Mouse (Mus musculus) midbrain, postnatal 0 days (tissue): ENCODE results near the gene Hdac5. TPM values are rescaled to one million over a fixed set of nuclear protein-coding genes. Genes with fewer than 3 reads are reported as not detected.

Source experiments
- ATAC-seq: fragments of 200-750 bp; cut with Nextera tagmentation; 2 replicates; pipeline ENCODE4 v1.8.0; 2017; ENCODE audit warnings: moderate number of reproducible peaks, mild to moderate bottlenecking, moderate TSS enrichment, moderate library complexity; ENCODE audit not compliant: low FRiP score
- DNase-seq: peaks from one replicate; pipeline ENCODE4 v3.0.0-alpha.2; 2015; ENCODE audit warnings: low spot score
- H3K27ac ChIP-seq: fragments of 300-500 bp; sonication (generic); 2 replicates; pipeline ENCODE4 v1.5.1; 2014; ENCODE audit warnings: low read depth, mild to moderate bottlenecking, low read length, mixed read lengths
- H3K27me3 ChIP-seq: fragments of 300-500 bp; sonication (generic); 2 replicates; pipeline ENCODE4 v1.6.1; 2014; ENCODE audit warnings: low read length, control low read depth, mixed read lengths; ENCODE audit not compliant: insufficient read depth
- H3K36me3 ChIP-seq: fragments of 300-500 bp; sonication (generic); 2 replicates; pipeline ENCODE4 v1.6.1; 2014; ENCODE audit warnings: low read length, control low read depth, mixed read lengths; ENCODE audit not compliant: insufficient read depth
- H3K4me1 ChIP-seq: fragments of 300-500 bp; sonication (generic); 2 replicates; pipeline ENCODE4 v1.6.1; 2014; ENCODE audit warnings: mild to moderate bottlenecking, control low read depth, antibody characterized with exemption, low read length, mixed read lengths; ENCODE audit not compliant: insufficient read depth
- H3K4me2 ChIP-seq: fragments of 300-500 bp; sonication (generic); 2 replicates; pipeline ENCODE4 v1.6.1; 2014; ENCODE audit warnings: low read depth, mild to moderate bottlenecking, low read length, mixed read lengths; ENCODE audit not compliant: poor library complexity, severe bottlenecking
- H3K4me3 ChIP-seq: fragments of 300-500 bp; sonication (generic); 2 replicates; pipeline ENCODE4 v1.5.1; 2014; ENCODE audit warnings: low read depth, mild to moderate bottlenecking, low read length, moderate library complexity
- H3K9ac ChIP-seq: fragments of 300-500 bp; sonication (generic); replicated peaks from 2 replicates; pipeline ENCODE4 v1.6.1; 2014; ENCODE audit warnings: mild to moderate bottlenecking, low read length, moderate library complexity, mixed read lengths; ENCODE audit not compliant: poor library complexity, severe bottlenecking
- H3K9me3 ChIP-seq: fragments of 300-500 bp; sonication (generic); 2 replicates; pipeline ENCODE4 v1.6.1; 2016; ENCODE audit warnings: low read length, control low read depth
- CTCF ChIP-seq: IDR thresholded peaks from 2 replicates; pipeline ENCODE4 v1.5.1; 2016; ENCODE audit warnings: antibody characterized with exemption, mild to moderate bottlenecking
- WGBS: fragments of 180-500 bp; shearing (Covaris S2); extraction: QIAGEN DNeasy Blood & Tissue Kit; methylation state at CpG from one replicate; pipeline ENCODE4 v1.1.7; 2014; 5-methylcytosine and 5-hydroxymethylcytosine counted together
- polyA plus RNA-seq: library from polyadenylated mRNA; unstranded; fragments of >200 nt; fragmentation: Nextera tagmentation; extraction: Ambion mirVana; gene quantifications from 2 replicates; pipeline ENCODE4 v1.2.1, GENCODE M21; 2015
- total RNA-seq: library from RNA; depleted of rRNA; stranded (reverse); fragments of >200 nt; gene quantifications from 2 replicates; pipeline ENCODE4 v1.2.3, GENCODE M21; 2014

Gene Hdac5
- total and polyA plus RNA-seq, 2 experiments from 2014 or later = 65.9 to 183 TPM

DNA sequence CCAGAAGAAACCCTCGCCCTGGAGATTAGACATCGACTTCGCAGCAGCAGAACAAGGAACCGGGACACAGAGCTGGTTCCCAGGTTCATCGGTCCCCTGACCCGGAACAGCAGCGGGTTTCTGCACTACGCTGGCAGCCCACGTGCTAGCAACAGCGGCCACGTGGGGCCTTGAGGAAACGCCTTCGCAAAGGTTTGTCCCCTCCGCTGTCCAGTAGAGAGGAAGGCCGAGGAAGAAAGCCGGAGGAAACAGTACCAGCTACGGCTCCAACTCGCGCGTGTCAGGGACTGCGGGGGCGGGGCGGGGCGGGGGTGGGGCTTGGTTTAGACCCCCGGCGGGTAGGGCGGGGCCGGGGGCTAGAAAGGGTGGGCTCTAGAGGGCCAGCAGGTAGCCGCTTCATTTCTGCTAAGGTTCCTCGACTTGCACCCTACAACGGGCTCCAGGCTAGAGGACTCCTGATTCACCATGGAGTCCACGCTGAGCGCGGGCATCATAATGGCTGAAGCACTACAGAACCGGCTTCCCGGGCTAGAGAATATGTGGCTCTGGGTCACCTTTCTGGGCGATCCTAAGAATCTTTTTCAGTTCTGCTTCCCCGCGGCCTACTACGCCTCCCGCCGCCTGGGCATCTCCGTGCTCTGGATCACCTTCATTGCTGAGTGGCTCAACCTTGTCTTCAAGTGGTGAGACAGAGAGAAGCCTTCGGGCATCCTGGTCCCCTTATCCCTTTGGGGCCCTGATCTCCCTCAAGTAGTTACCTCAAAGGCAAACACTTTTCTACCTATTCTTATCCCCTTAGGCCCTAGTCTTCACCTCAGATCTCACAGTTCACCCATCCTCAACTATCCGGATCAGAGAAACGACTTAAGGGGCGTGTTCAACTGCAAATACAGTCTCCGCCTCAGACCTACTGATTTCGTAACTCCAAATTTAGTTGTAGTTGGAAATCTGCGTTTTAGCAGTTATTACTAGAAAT lies 40.2 kb downstream of the Hdac5 start, which contains the start of gene G6pc3:
G6pc3 (plus strand) TSS at position 160 of the 976 bp plus-strand sequence.
- Histone ChIP-seq H3K36me3 (peaks cover 5% of the 10 kb centered on the region; the same call in 1 of the 2 replicates), H3K4me2 (peak within 1 kb of the TSS; percentile 81), H3K27ac (peak within 1 kb of the TSS; percentile 73), H3K4me3 (peak within 1 kb of the TSS; percentile 55), H3K9me3 (no peaks in the 10 kb centered on the region), H3K4me1 (peaks cover 13% of the 10 kb centered on the region), H3K27me3 (no peaks in the 10 kb centered on the region), H3K9ac (peak within 1 kb of the TSS; percentile 75)
- peak; percentile 89 for ATAC-seq
- DNase-seq = peak; percentile 96
- no peak for TF ChIP-seq CTCF
- WGBS = 2% methylated on average over 50 of the region's 50 CpGs

GRCm38 (mm10) chr11:102188980-102189379 lies 41.0 kb downstream of the Hdac5 start:
- Histone ChIP-seq H3K9me3 (no peaks in the 10 kb centered on the region), H3K27me3 (no peaks in the 10 kb centered on the region), H3K4me3 (peak overlapping the region; percentile 55), H3K4me2 (peak overlapping the region; percentile 81), H3K27ac (peak overlapping the region; percentile 73), H3K4me1 (peaks cover 13% of the 10 kb centered on the region), H3K36me3 (peaks cover 5% of the 10 kb centered on the region; the same call in 1 of the 2 replicates), H3K9ac (0 out of 2 replicates have a peak overlapping the region, but pooled peaks have one; percentile 20)
- ATAC-seq (no peak), DNase-seq (no peak)
- no peak for TF ChIP-seq CTCF
- WGBS = 65% methylated on average over 6 of the region's 6 CpGs

- Histone ChIP-seq H3K4me2 (no peak overlapping the region), H3K4me1 (peaks cover 16% of the 10 kb centered on the region), H3K4me3 (no peak overlapping the region), H3K27me3 (no peaks in the 10 kb centered on the region), H3K9ac (no peak overlapping the region), H3K36me3 (peaks cover 8% of the 10 kb centered on the region; the same call in 1 of the 2 replicates), H3K27ac (no peak overlapping the region), H3K9me3 (no peaks in the 10 kb centered on the region)
- ATAC-seq = no peak
- no peak for DNase-seq
- TF ChIP-seq CTCF = no peak
- WGBS = 96% methylated on average over 1 of the region's 1 CpGs
These were observed 43.7 kb downstream of the Hdac5 start for GRCm38 (mm10) chr11:102186235-102186634.

- no peak for TF ChIP-seq CTCF
- Histone ChIP-seq H3K36me3 (peaks cover 9% of the 10 kb centered on the region; the same call in 1 of the 2 replicates), H3K27ac (peak overlapping the region; percentile 95), H3K4me1 (peaks cover 11% of the 10 kb centered on the region), H3K9me3 (no peaks in the 10 kb centered on the region), H3K4me2 (peak overlapping the region; percentile 72), H3K9ac (peak overlapping the region; percentile 92), H3K27me3 (no peaks in the 10 kb centered on the region), H3K4me3 (peak overlapping the region; percentile 86)
- 52% methylated on average over 3 of the region's 3 CpGs for WGBS
- DNase-seq (no peak), ATAC-seq (no peak)
These were observed 44.3 kb downstream of the Hdac5 start for GRCm38 (mm10) chr11:102185677-102186076.

GRCm38 (mm10) chr11:102184646-102185495 lies 45.1 kb downstream of the Hdac5 start, which contains the start of gene Lsm12:
Gene Lsm12, minus strand, starts transcription at chr11:102185296.
- H3K9ac ChIP-seq = peak within 1 kb of the TSS; percentile 92
- peak within 1 kb of the TSS; percentile 72 for H3K4me2 ChIP-seq
- H3K27ac ChIP-seq = peak within 1 kb of the TSS; percentile 95
- ATAC-seq (peak; percentile 87), DNase-seq (peak; percentile 94)
- WGBS = under 1% methylated on average over 67 of the region's 70 CpGs
- H3K27me3 ChIP-seq = no peaks in the 10 kb centered on the region
- TF ChIP-seq CTCF = no peak
- H3K4me1 ChIP-seq = 0 out of 2 replicates have a peak, but pooled peaks cover 8% of the 10 kb centered on the region
- H3K9me3 ChIP-seq = no peaks in the 10 kb centered on the region
- H3K36me3 ChIP-seq = peaks cover 9% of the 10 kb centered on the region; the same call in 1 of the 2 replicates
- H3K4me3 ChIP-seq = peak within 1 kb of the TSS; percentile 86
